Mouse (Mus musculus): ENCODE measurements around the gene Jph4. TPM values are rescaled to one million over a fixed set of nuclear protein-coding genes. Genes with fewer than 3 reads are reported as not detected.

The Jph4 gene
- polyA plus RNA-seq, 1 experiment from 2014 or later, result 11.5 TPM

GRCm38 (mm10) chr14:55071756-55072155, 45.0 kb downstream of the Jph4 start:
- Histone ChIP-seq H3K36me3 (peaks cover 82% of the 10 kb centered on the region), H3K4me2 (replicated peaks) (peak overlapping the region; percentile 11; the same call in 1 of the 2 replicates)

GRCm38 (mm10) chr14:55066042-55066441, 50.7 kb downstream of the Jph4 start:
- Histone ChIP-seq H3K27ac (no peak overlapping the region), H3K4me3 (no peak overlapping the region), H3K27me3 (no peaks in the 10 kb centered on the region), H3K9me3 (replicated peaks) (no peaks in the 10 kb centered on the region), H3K36me3 (peaks cover 89% of the 10 kb centered on the region), H3K4me1 (peaks cover 21% of the 10 kb centered on the region), H3K4me2 (replicated peaks) (no peak overlapping the region), H3K9ac (no peak overlapping the region)
- WGBS, result 88% methylated on average over 8 of the region's 8 CpGs
- ATAC-seq (ENCODE audit: low FRiP score), result no peak

More at GRCm38 (mm10) chr14:55071756-55072155, 45.0 kb downstream of the Jph4 start:
- no peak for ATAC-seq (ENCODE audit: low FRiP score)
- 29% methylated on average over 19 of the region's 19 CpGs for WGBS
- H3K9ac ChIP-seq, result 0 out of 2 replicates have a peak overlapping the region, but pooled peaks have one; percentile 5
- peaks cover 21% of the 10 kb centered on the region for H3K4me1 ChIP-seq
- no peak overlapping the region for H3K4me3 ChIP-seq
- no peaks in the 10 kb centered on the region for H3K9me3 ChIP-seq (replicated peaks)
- 0 out of 2 replicates have a peak overlapping the region, but pooled peaks have one; percentile 1 for H3K27ac ChIP-seq
- H3K27me3 ChIP-seq, result 0 out of 2 replicates have a peak, but pooled peaks cover 3% of the 10 kb centered on the region

- H3K9me3 ChIP-seq (replicated peaks), result no peaks in the 10 kb centered on the region
- peaks cover 82% of the 10 kb centered on the region for H3K36me3 ChIP-seq
- 86% methylated on average over 13 of the region's 13 CpGs for WGBS
- H3K4me1 ChIP-seq, result peaks cover 23% of the 10 kb centered on the region
- H3K27ac ChIP-seq, result no peak overlapping the region
- H3K4me2 ChIP-seq (replicated peaks), result no peak overlapping the region
- no peak overlapping the region for H3K9ac ChIP-seq
- ATAC-seq (ENCODE audit: low FRiP score), result no peak
- H3K4me3 ChIP-seq, result no peak overlapping the region
- H3K27me3 ChIP-seq, result no peaks in the 10 kb centered on the region
Observed at GRCm38 (mm10) chr14:55065391-55065790, 51.3 kb downstream of the Jph4 start.

GRCm38 (mm10) chr14:55064481-55065370, 52.0 kb downstream of the Jph4 start:
- H3K9ac ChIP-seq, result no peak overlapping the region
- H3K4me3 ChIP-seq, result no peak overlapping the region
- H3K4me1 ChIP-seq, result peaks cover 23% of the 10 kb centered on the region
- peaks cover 76% of the 10 kb centered on the region for H3K36me3 ChIP-seq
- H3K4me2 ChIP-seq (replicated peaks), result no peak overlapping the region
- H3K27ac ChIP-seq, result no peak overlapping the region
- H3K27me3 ChIP-seq, result no peaks in the 10 kb centered on the region
- ATAC-seq (ENCODE audit: low FRiP score), result no peak
- 74% methylated on average over 35 of the region's 35 CpGs for WGBS
- H3K9me3 ChIP-seq (replicated peaks), result no peaks in the 10 kb centered on the region

- Histone ChIP-seq H3K4me1 (peaks cover 23% of the 10 kb centered on the region), H3K9ac (no peak overlapping the region), H3K4me3 (no peak overlapping the region), H3K27me3 (no peaks in the 10 kb centered on the region), H3K4me2 (replicated peaks) (no peak overlapping the region), H3K27ac (peak overlapping the region; percentile 23; the same call in 1 of the 2 replicates), H3K36me3 (peaks cover 67% of the 10 kb centered on the region), H3K9me3 (replicated peaks) (no peaks in the 10 kb centered on the region)
- WGBS, result 87% methylated on average over 22 of the region's 22 CpGs
- no peak for ATAC-seq (ENCODE audit: low FRiP score)
Observed at GRCm38 (mm10) chr14:55063581-55064381, 53.0 kb downstream of the Jph4 start.

- H3K9me3 ChIP-seq (replicated peaks), result no peaks in the 10 kb centered on the region
- peaks cover 61% of the 10 kb centered on the region for H3K36me3 ChIP-seq
- no peak overlapping the region for H3K4me3 ChIP-seq
- WGBS, result 84% methylated on average over 5 of the region's 5 CpGs
- H3K9ac ChIP-seq, result peak overlapping the region; percentile 38; the same call in 1 of the 2 replicates
- H3K4me2 ChIP-seq (replicated peaks), result peak overlapping the region; percentile 25; the same call in 1 of the 2 replicates
- no peaks in the 10 kb centered on the region for H3K27me3 ChIP-seq
- H3K4me1 ChIP-seq, result peaks cover 23% of the 10 kb centered on the region
- no peak for ATAC-seq (ENCODE audit: low FRiP score)
- H3K27ac ChIP-seq, result peak overlapping the region; percentile 23; the same call in 1 of the 2 replicates
Observed at GRCm38 (mm10) chr14:55063117-55063516, 53.6 kb downstream of the Jph4 start.

GRCm38 (mm10) chr14:55062626-55063025, 54.1 kb downstream of the Jph4 start:
- Histone ChIP-seq H3K4me2 (replicated peaks) (peak overlapping the region; percentile 25; the same call in 1 of the 2 replicates), H3K9me3 (replicated peaks) (no peaks in the 10 kb centered on the region), H3K4me1 (peaks cover 23% of the 10 kb centered on the region), H3K9ac (peak overlapping the region; percentile 38; the same call in 1 of the 2 replicates), H3K4me3 (no peak overlapping the region), H3K27me3 (no peaks in the 10 kb centered on the region), H3K36me3 (peaks cover 56% of the 10 kb centered on the region), H3K27ac (no peak overlapping the region; the same call in 1 of the 2 replicates)
- 22% methylated on average over 17 of the region's 17 CpGs for WGBS
- peak; percentile 69 for ATAC-seq (ENCODE audit: low FRiP score)

- H3K9ac ChIP-seq, result no peak overlapping the region
- no peak overlapping the region for H3K27ac ChIP-seq
- no peak overlapping the region for H3K4me2 ChIP-seq (replicated peaks)
- H3K36me3 ChIP-seq, result peaks cover 48% of the 10 kb centered on the region
- H3K9me3 ChIP-seq (replicated peaks), result no peaks in the 10 kb centered on the region
- no peaks in the 10 kb centered on the region for H3K27me3 ChIP-seq
- H3K4me3 ChIP-seq, result no peak overlapping the region
- peaks cover 23% of the 10 kb centered on the region for H3K4me1 ChIP-seq
- WGBS, result 53% methylated on average over 7 of the region's 7 CpGs
- ATAC-seq (ENCODE audit: low FRiP score), result no peak
Observed at GRCm38 (mm10) chr14:55061845-55062244, 54.9 kb downstream of the Jph4 start.

GRCm38 (mm10) chr14:55059931-55060330, 56.8 kb downstream of the Jph4 start:
- Histone ChIP-seq H3K4me1 (peaks cover 23% of the 10 kb centered on the region), H3K9me3 (replicated peaks) (no peaks in the 10 kb centered on the region), H3K9ac (no peak overlapping the region), H3K4me2 (replicated peaks) (no peak overlapping the region), H3K27ac (no peak overlapping the region), H3K4me3 (no peak overlapping the region), H3K27me3 (no peaks in the 10 kb centered on the region), H3K36me3 (peaks cover 29% of the 10 kb centered on the region)
- 63% methylated on average over 5 of the region's 5 CpGs for WGBS
- ATAC-seq (ENCODE audit: low FRiP score), result no peak

- 87% methylated on average over 1 of the region's 1 CpGs for WGBS
- ATAC-seq (ENCODE audit: low FRiP score), result no peak
- no peaks in the 10 kb centered on the region for H3K9me3 ChIP-seq (replicated peaks)
Observed at GRCm38 (mm10) chr14:55059009-55059408, 57.7 kb downstream of the Jph4 start.

More at GRCm38 (mm10) chr14:55059009-55059408, 57.7 kb downstream of the Jph4 start:
- Histone ChIP-seq H3K4me2 (replicated peaks) (no peak overlapping the region), H3K27ac (no peak overlapping the region), H3K36me3 (peaks cover 19% of the 10 kb centered on the region), H3K27me3 (no peaks in the 10 kb centered on the region), H3K4me1 (peaks cover 27% of the 10 kb centered on the region), H3K9ac (no peak overlapping the region), H3K4me3 (no peak overlapping the region)
